ENCODE assay signal across 8 mouse cellular contexts in the genomic region with DNA sequence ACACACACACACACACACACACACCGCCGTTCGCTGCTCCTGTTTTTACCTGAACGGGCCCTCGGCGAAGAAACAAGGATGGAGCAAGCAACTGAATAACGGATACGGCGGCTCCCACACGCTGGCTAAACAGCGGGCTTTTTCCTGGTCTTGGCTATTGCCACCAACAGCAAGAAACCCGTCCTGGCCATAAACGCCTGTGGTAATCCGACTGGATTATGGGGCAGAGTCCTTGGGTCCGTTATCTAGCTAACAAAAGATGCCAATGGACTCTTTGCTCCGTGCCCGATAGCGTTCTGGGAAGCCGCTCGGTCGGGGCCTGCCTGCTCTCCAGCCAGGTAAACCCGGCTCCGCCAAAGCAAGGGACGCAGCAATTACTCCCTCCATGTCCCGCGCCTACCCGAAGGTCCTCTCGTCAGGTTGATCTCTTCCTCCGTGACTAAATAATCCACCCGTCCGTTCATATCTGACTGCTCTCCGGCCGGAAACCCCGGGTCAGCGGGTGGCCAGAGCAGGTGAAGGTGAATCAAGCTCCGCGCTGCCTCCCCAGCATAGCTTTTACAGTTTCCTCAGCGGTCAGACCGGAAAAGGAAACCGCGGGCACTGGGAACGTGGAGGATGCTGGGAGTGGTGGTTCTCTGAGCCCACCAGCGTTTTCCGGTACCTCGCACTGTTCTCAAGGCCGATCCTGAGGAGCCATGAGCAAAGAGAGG. TPM values are rescaled to one million over a fixed set of nuclear protein-coding genes. Genes with fewer than 3 reads are reported as not detected.
A peak's percentile ranks its signal among the peaks of the same experiment; 100 is the strongest.
DNase-seq lines count a peak whose midpoint lies in the region; ATAC-seq lines count a peak whose summit lies in the region.

A gene (minus strand): TSS at position 590 of the 713 bp plus-strand sequence.
A gene (minus strand): TSS at position 596 of the 713 bp plus-strand sequence.

- DNase-seq in adipocyte (ENCODE audit: low spot score) = peak; percentile 84
- peak; percentile 94 for DNase-seq in embryo, embryonic 10 days (ENCODE audit: low spot score)
- peak; percentile 71 for DNase-seq in gastrocnemius, postnatal 10 days
- DNase-seq in induced T-regulatory cell, adult 2 months (ENCODE audit: low read depth) = peak; percentile 87
- DNase-seq in left cerebral cortex, adult 9 months (ENCODE audit: low spot score in 2 of 2) = peak; percentile 58 to 88
- peak; percentile 81 for DNase-seq in right cerebral cortex, postnatal 14 days
- peak; percentile 79 to 85 for DNase-seq in urinary bladder, postnatal 36 days (ENCODE audit: low spot score in 2 of 2)

- peak; percentile 98 for ATAC-seq in megakaryocyte progenitor cell, adult 5-6 weeks (replicated peaks; ENCODE audit: poor library complexity)

RNA-seq across cellular contexts. Expression of the first gene that starts in this region (rescaled TPM):
- 10 to 100 TPM; 25.3 to 27.0 TPM for total RNA-seq in gastrocnemius, postnatal 10 days (2021)
- total RNA-seq in megakaryocyte progenitor cell, adult 5-6 weeks (2015) = 9.0 and 12.4 TPM in 2 replicates
- total RNA-seq in megakaryocyte progenitor cell, adult 5-6 weeks (2017) = 44.8 and 52.5 TPM in 2 replicates

RNA-seq across cellular contexts. Expression of the second gene that starts in this region (rescaled TPM):
- 10 to 100 TPM; 24.0 to 26.7 TPM for total RNA-seq in gastrocnemius, postnatal 10 days (2021)
- 25.6 and 34.4 TPM in 2 replicates for total RNA-seq in megakaryocyte progenitor cell, adult 5-6 weeks (2015)
- total RNA-seq in megakaryocyte progenitor cell, adult 5-6 weeks (2017) = 41.9 and 54.8 TPM in 2 replicates

Comparison
In these comparisons a context has a peak if more than half of its experiments do, and no peak if none do; other contexts are left out.
1. Peak in every context shown above with its lines: DNase-seq and ATAC-seq.